Mouse (Mus musculus): ENCODE measurements at regions not wholly inside any gene's neighbourhood (a gene's known extent, or its start where the extent isn't known, plus 50 kb on each side); places are given as distances from the start of the nearest gene placed in this dataset.

DNA sequence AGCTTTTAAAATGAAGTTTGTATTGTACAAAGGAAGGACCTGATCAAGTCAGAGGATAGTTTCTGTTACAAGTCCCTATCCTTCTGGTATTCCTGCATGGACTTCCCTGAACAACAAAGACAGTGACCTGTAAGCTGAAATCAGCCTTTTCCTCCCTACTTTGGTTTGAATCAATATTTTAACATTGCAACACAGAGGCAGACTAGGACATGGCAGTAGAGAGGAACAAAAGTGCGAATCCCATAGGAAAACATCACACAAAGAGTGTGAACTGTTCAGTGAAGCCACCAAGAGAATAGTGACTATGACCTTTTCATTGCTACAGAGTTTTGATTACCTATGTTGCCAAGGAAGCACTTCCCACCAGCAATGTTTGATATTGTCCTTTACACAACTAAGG lies 288.7 kb downstream of the Rprm start:
- DNase-seq, result no peak
- intact Hi-C loops (cut with DNase I; ENCODE audit: low total_unique reads), result no loop called here

DNA sequence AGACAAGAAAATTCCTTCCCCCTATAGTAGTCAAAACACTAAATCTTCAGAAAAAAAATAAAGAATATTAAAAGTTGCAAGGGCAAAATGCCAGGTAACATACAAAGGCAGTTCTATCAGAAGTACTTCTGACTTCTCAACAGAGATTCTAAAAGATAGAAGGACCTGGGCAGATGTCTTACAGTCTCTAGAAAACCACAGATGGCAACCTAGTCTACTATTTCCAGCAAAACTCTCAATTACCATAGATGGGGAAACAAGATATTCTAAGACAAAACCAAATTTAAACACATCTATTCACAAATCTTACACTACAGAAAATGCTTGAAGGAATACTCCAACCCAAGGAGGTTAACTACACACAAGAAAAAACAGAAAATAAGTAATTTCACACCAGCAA lies 281.7 kb downstream of the Rprm start:
- intact Hi-C loops (cut with DNase I; ENCODE audit: low total_unique reads), result no loop called here
- DNase-seq, result no peak

DNA sequence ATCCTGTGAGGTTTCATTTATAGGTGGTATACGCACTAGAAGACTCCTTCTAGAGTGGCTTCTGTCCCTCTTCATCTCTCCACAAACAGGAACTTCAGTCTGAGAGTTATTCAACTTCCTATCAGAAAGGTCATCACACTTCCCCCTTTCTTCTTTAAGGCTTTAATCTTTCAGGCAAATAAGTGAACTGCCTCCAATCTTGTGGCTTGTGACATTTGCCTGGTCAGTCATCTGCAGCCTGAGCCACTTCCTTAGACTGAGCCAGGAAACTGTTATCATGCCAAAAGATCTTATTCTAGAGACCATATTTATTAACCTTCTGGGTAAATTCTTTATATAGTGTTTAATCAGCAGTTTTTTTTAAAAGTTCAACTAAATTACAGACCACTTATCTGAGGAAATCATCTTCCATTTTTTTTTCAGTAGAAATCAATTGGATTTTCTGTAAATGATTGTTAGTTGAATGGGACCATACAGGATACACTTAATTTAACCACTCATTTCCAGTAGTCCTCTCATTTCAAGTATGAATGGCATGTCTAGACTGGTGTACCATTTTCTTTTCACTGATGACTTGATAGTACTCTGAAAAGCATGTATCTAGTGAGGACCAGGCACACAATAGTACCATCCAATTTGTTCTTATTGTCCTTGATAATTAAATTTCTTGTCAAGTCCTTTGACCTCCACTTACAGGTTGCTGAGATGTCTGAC lies 234.4 kb downstream of the Rprm start:
- intact Hi-C loops (cut with DNase I; ENCODE audit: low total_unique reads), result no loop called here
- DNase-seq, result no peak
